Mouse (Mus musculus): ENCODE measurements around the gene Heg1. TPM values are rescaled to one million over a fixed set of nuclear protein-coding genes. Genes with fewer than 3 reads are reported as not detected.

Heg1 gene
- polyA plus RNA-seq, 1 experiment from 2014 or later, result 33.5 TPM

- ATAC-seq (no peak), DNase-seq (ENCODE audit: low spot score) (no peak)
- Histone ChIP-seq H3K9ac (replicated peaks; ENCODE audit: low read depth) (no peak overlapping the region), H3K27me3 (replicated peaks; ENCODE audit: insufficient read depth, low read length) (no peaks in the 10 kb centered on the region), H3K36me3 (ENCODE audit: insufficient read depth, low read length) (peaks cover 15% of the 10 kb centered on the region), H3K27ac (ENCODE audit: low read length) (no peak overlapping the region), H3K4me3 (ENCODE audit: low read depth, low read length) (no peak overlapping the region), H3K4me2 (replicated peaks; ENCODE audit: low read depth, low read length) (no peak overlapping the region), H3K4me1 (ENCODE audit: insufficient read depth, low read depth, low read length) (no peaks in the 10 kb centered on the region), H3K9me3 (ENCODE audit: low read length) (no peaks in the 10 kb centered on the region)
- TF ChIP-seq EP300 (IDR thresholded peaks at IDR 0.05), result no peak
- TF ChIP-seq CTCF (IDR thresholded peaks at IDR 0.05), result no peak
- WGBS, result 93% methylated on average over 17 of the region's 17 CpGs
Observed at GRCm38 (mm10) chr16:33726261-33726660, 42.1 kb downstream of the Heg1 start.

- no peak overlapping the region for H3K4me3 ChIP-seq (ENCODE audit: low read depth, low read length)
- 89% methylated on average over 7 of the region's 7 CpGs for WGBS
- DNase-seq (ENCODE audit: low spot score) (no peak), ATAC-seq (no peak)
- no peaks in the 10 kb centered on the region for H3K9me3 ChIP-seq (ENCODE audit: low read length)
- H3K4me1 ChIP-seq (ENCODE audit: insufficient read depth, low read depth, low read length), result no peaks in the 10 kb centered on the region
- H3K4me2 ChIP-seq (replicated peaks; ENCODE audit: low read depth, low read length), result no peak overlapping the region
- H3K27me3 ChIP-seq (replicated peaks; ENCODE audit: insufficient read depth, low read length), result no peaks in the 10 kb centered on the region
- no peak overlapping the region for H3K9ac ChIP-seq (replicated peaks; ENCODE audit: low read depth)
- no peak for TF ChIP-seq CTCF (IDR thresholded peaks at IDR 0.05)
- no peak for TF ChIP-seq EP300 (IDR thresholded peaks at IDR 0.05)
- no peak overlapping the region for H3K27ac ChIP-seq (ENCODE audit: low read length)
- H3K36me3 ChIP-seq (ENCODE audit: insufficient read depth, low read length), result peaks cover 18% of the 10 kb centered on the region
Observed at GRCm38 (mm10) chr16:33726892-33727291, 42.7 kb downstream of the Heg1 start.

GRCm38 (mm10) chr16:33728427-33728826 lies 44.3 kb downstream of the Heg1 start:
- Histone ChIP-seq H3K27ac (ENCODE audit: low read length) (no peak overlapping the region), H3K4me3 (ENCODE audit: low read depth, low read length) (no peak overlapping the region), H3K4me2 (replicated peaks; ENCODE audit: low read depth, low read length) (no peak overlapping the region), H3K9me3 (ENCODE audit: low read length) (no peaks in the 10 kb centered on the region), H3K4me1 (ENCODE audit: insufficient read depth, low read depth, low read length) (no peaks in the 10 kb centered on the region), H3K9ac (replicated peaks; ENCODE audit: low read depth) (no peak overlapping the region), H3K27me3 (replicated peaks; ENCODE audit: insufficient read depth, low read length) (no peaks in the 10 kb centered on the region), H3K36me3 (ENCODE audit: insufficient read depth, low read length) (peaks cover 22% of the 10 kb centered on the region)
- TF ChIP-seq EP300 (IDR thresholded peaks at IDR 0.05), result no peak
- peak; percentile 49 for TF ChIP-seq CTCF (IDR thresholded peaks at IDR 0.05)
- ATAC-seq, result no peak
- WGBS, result 67% methylated on average over 13 of the region's 13 CpGs
- DNase-seq (ENCODE audit: low spot score), result no peak

GRCm38 (mm10) chr16:33731291-33731690 lies 47.1 kb downstream of the Heg1 start:
- 82% methylated on average over 12 of the region's 12 CpGs for WGBS
- peaks cover 18% of the 10 kb centered on the region; the same call in 1 of the 2 replicates for H3K36me3 ChIP-seq (ENCODE audit: insufficient read depth, low read length)
- ATAC-seq, result no peak

GRCm38 (mm10) chr16:33732237-33732749 lies 48.1 kb downstream of the Heg1 start:
- no peak overlapping the region for H3K4me3 ChIP-seq (ENCODE audit: low read depth, low read length)
- peaks cover 13% of the 10 kb centered on the region; the same call in 1 of the 2 replicates for H3K36me3 ChIP-seq (ENCODE audit: insufficient read depth, low read length)
- TF ChIP-seq CTCF (IDR thresholded peaks at IDR 0.05) (no peak), EP300 (IDR thresholded peaks at IDR 0.05) (no peak)
- no peak overlapping the region for H3K9ac ChIP-seq (replicated peaks; ENCODE audit: low read depth)
- ATAC-seq (no peak), DNase-seq (ENCODE audit: low spot score) (no peak)
- no peaks in the 10 kb centered on the region for H3K9me3 ChIP-seq (ENCODE audit: low read length)
- WGBS, result 73% methylated on average over 6 of the region's 6 CpGs
- H3K4me1 ChIP-seq (ENCODE audit: insufficient read depth, low read depth, low read length), result no peaks in the 10 kb centered on the region
- H3K27me3 ChIP-seq (replicated peaks; ENCODE audit: insufficient read depth, low read length), result no peaks in the 10 kb centered on the region
- H3K4me2 ChIP-seq (replicated peaks; ENCODE audit: low read depth, low read length), result no peak overlapping the region
- no peak overlapping the region for H3K27ac ChIP-seq (ENCODE audit: low read length)

More at GRCm38 (mm10) chr16:33731291-33731690, 47.1 kb downstream of the Heg1 start:
- Histone ChIP-seq H3K9me3 (ENCODE audit: low read length) (no peaks in the 10 kb centered on the region), H3K27ac (ENCODE audit: low read length) (no peak overlapping the region), H3K4me1 (ENCODE audit: insufficient read depth, low read depth, low read length) (no peaks in the 10 kb centered on the region), H3K9ac (replicated peaks; ENCODE audit: low read depth) (no peak overlapping the region), H3K4me2 (replicated peaks; ENCODE audit: low read depth, low read length) (no peak overlapping the region), H3K27me3 (replicated peaks; ENCODE audit: insufficient read depth, low read length) (no peaks in the 10 kb centered on the region), H3K4me3 (ENCODE audit: low read depth, low read length) (no peak overlapping the region)
- no peak for TF ChIP-seq CTCF (IDR thresholded peaks at IDR 0.05)
- no peak for TF ChIP-seq EP300 (IDR thresholded peaks at IDR 0.05)
- no peak for DNase-seq (ENCODE audit: low spot score)

GRCm38 (mm10) chr16:33732846-33733580 lies 48.8 kb downstream of the Heg1 start:
- DNase-seq (ENCODE audit: low spot score), result no peak
- no peak overlapping the region for H3K4me2 ChIP-seq (replicated peaks; ENCODE audit: low read depth, low read length)
- H3K36me3 ChIP-seq (ENCODE audit: insufficient read depth, low read length), result peaks cover 17% of the 10 kb centered on the region; the same call in 1 of the 2 replicates
- H3K27ac ChIP-seq (ENCODE audit: low read length), result no peak overlapping the region
- ATAC-seq, result no peak
- H3K9me3 ChIP-seq (ENCODE audit: low read length), result no peaks in the 10 kb centered on the region
- TF ChIP-seq EP300 (IDR thresholded peaks at IDR 0.05), result no peak
- TF ChIP-seq CTCF (IDR thresholded peaks at IDR 0.05), result no peak
- no peaks in the 10 kb centered on the region for H3K4me1 ChIP-seq (ENCODE audit: insufficient read depth, low read depth, low read length)
- no peak overlapping the region for H3K4me3 ChIP-seq (ENCODE audit: low read depth, low read length)
- no peak overlapping the region for H3K9ac ChIP-seq (replicated peaks; ENCODE audit: low read depth)
- WGBS, result 74% methylated on average over 15 of the region's 15 CpGs
- no peaks in the 10 kb centered on the region for H3K27me3 ChIP-seq (replicated peaks; ENCODE audit: insufficient read depth, low read length)
